Mouse (Mus musculus): ENCODE measurements at regions not wholly inside any gene's neighbourhood (a gene's known extent, or its start where the extent isn't known, plus 50 kb on each side); places are given as distances from the start of the nearest gene placed in this dataset.

GRCm38 (mm10) chr7:123059718-123060337 lies 63.9 kb upstream of the Tnrc6a start:
- DNase-seq (ENCODE audit: low read depth) = no peak

- DNase-seq (ENCODE audit: low read depth) = no peak
These were observed 60.2 kb upstream of the Tnrc6a start for GRCm38 (mm10) chr7:123063264-123064011.

- DNase-seq (ENCODE audit: low read depth) = peak; percentile 93
These were observed 57.7 kb upstream of the Tnrc6a start for GRCm38 (mm10) chr7:123065951-123066351.

- no peak for DNase-seq (ENCODE audit: low read depth)
These were observed 56.3 kb upstream of the Tnrc6a start for GRCm38 (mm10) chr7:123067396-123067795.

- DNase-seq (ENCODE audit: low read depth) = no peak
These were observed 55.4 kb upstream of the Tnrc6a start for GRCm38 (mm10) chr7:123068241-123068640.

- DNase-seq (ENCODE audit: low read depth) = no peak
These were observed 54.9 kb upstream of the Tnrc6a start for GRCm38 (mm10) chr7:123068715-123069273.

DNA sequence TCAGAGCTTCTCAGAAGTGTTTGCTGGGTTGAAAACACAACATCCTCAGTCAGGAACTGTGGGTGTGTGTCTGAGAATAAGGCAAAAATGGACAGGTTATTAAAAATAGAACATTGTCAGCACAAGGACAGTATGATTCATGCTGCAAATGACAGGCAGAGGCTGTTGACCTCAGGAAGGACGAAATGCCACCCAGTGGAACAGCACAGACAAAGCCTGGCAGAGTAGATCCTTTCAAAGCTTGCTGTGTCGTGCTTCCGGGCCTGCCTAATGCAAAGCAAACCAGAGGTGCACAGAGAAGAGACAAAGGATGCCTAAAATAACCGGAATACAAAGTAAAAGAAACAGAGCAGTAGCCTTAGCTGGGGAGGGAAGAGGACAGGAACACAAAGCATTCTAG lies 54.4 kb upstream of the Tnrc6a start:
- DNase-seq (ENCODE audit: low read depth) = no peak

DNA sequence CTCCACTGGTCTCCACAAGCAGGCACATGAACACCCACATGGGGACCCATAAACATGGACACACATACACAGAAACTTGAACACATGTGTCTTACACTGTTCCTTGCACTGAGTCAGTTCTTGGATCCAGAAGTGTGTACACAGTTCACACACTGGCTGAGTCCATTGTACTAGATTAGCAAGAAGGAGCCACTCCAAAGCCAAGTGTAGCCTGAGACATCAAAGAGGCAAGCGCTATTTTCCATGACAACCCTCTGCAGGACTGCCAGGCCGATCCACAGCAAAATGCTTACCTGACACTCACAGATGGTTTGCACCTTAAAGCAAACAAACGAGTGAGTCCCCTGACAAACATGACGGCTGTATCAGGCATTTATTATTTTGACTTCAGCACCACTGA lies 52.8 kb upstream of the Tnrc6a start:
- no peak for DNase-seq (ENCODE audit: low read depth)
